Mouse (Mus musculus) heart, adult 8-10 months (tissue): ENCODE results near the gene Hspa12a. TPM values are rescaled to one million over a fixed set of nuclear protein-coding genes. Genes with fewer than 3 reads are reported as not detected.

Experiments
- DNase-seq: peaks from one replicate; pipeline ENCODE4 v3.0.0; 2022; ENCODE audit warnings: low spot score
- total RNA-seq, 4 experiments: library from RNA; stranded (reverse); gene quantifications; 2 replicates each; pipeline ENCODE4 v1.2.4; 2022

The Hspa12a gene
- total RNA-seq, 4 experiments from 2014 or later = 14.7 to 21.9 (median 17.6) TPM

DNA sequence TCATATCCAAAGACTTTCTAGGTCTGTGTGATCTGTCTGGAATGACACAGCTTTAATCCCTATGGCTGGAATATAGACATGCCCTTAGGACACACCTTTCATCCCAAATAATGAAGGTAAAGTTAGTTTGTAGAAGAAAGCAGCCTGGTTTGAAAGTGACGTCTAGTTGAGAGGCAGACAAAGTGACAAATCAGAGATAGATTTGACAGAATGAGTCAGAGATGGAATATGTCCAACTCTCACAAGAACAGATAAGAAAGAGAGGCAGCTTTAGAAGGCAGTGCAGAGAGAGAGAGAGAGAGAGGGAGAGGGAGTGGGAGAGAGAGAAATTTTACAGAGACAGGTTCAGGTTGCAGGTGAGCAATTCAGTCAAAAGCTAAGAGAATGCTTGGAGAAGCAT lies 119.1 kb downstream of the Hspa12a start:
- no peak for DNase-seq

DNA sequence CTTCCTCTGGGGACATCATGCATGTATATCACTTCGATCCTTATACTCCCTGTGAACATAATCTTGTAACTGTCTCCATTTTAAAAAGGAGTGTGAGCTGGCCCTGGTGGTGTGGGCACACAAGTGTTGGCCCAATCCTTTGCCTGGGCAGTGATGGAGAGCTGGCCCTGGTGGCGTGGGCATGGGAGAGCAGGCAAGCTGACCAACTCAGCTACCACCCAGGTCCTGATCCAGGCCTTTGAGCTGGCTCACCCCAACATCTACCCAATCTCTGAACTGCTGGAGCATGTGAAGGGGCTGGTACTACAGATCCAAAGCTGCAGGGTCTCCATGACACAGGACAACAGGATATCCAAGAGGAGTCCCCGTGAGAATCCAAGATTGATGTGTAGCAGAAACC lies 120.2 kb downstream of the Hspa12a start:
- no peak for DNase-seq

DNA sequence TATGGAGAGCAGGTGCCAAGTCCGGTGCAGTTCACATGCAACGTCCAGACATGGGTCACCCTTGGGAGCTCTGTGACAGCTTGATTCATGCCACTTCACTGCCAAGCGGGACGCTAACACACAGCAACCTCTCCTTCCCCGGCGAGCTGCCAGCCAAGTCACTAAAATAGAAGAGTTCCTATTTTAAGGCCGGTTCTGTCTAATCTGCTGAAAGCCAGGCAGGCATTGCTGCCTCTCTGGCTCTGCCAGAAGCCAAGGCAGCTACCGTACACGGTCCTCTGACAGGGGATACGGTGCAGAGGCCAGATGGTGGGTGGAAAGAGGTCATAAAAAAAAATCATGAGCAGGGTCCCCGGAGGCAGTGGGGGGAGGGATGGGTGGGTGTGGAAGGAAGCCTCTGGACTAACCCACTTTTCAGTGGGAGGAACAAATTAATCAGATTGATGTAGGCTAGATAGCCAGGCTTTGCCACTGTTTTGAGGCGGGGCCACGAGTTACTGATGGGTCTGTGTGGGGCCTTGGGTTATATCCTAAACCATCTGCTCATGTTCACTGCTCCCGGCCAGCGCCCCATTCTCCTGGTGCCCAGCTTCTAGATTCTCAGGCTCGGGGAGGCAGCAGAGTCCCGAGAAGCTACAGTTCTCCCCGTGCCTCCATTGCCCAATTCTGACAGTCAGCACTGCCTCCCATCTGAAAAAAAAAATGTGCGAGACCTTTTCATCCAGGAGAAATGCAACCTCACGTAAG lies 120.8 kb downstream of the Hspa12a start:
- DNase-seq = peak; percentile 84

DNA sequence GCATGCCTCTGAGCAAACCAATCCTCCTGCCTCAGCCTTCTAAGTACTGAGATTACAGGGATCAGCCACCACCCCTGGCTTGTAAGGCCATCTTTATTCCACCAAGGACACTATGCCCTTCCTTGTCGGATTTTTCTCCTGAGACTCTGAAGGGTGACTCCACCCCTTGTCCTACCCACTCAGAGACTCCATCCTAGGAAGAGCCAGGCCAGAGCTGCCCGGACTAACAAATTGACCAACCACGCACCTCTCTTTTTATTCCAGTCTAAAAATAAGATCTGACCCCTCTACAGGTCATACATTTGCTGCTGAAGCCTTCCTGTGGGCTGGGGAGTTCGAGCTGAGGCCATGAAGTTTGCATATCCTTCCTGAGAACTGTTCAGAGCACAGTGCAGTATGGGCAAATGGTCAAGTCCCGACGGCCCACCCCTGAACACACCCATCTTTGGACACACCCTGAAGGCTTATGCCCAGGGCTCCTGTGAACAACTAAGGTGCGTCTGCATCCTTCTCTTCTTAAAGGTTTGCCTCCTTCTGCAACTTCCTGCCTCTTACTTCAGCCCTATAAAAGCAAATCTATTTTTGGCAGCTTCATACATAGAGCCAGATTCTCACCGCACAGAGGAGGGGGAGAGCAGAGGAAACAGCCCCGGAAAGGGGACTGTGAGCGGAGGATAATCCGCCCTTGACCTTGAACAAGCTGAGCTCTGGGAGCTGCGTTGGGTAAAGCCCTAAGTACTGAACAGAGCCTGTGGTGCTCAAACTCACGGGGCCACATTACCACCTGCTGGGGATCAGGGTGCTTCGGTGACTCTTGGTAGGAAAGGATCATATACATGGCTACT lies 124.7 kb downstream of the Hspa12a start:
- DNase-seq = no peak

DNA sequence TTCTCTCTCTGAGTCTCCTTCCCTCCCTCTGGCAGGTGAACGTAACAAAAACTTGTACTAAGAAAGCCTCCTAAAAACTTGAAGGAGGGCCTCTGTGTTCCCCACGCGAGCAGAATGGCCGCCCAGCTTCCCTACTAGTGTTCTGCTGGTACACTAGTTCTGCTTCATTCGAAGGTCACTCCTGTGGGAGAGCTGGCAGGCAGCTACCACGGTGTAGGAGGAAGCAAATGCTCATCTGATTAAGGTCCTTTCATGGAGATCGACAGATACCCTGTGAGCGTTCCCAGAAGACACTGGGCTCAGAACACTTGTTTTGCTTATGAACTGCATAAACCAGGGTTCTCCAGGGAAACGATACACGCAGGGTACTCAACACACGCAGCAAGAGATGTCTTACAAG lies 126.1 kb downstream of the Hspa12a start:
- DNase-seq = no peak

DNA sequence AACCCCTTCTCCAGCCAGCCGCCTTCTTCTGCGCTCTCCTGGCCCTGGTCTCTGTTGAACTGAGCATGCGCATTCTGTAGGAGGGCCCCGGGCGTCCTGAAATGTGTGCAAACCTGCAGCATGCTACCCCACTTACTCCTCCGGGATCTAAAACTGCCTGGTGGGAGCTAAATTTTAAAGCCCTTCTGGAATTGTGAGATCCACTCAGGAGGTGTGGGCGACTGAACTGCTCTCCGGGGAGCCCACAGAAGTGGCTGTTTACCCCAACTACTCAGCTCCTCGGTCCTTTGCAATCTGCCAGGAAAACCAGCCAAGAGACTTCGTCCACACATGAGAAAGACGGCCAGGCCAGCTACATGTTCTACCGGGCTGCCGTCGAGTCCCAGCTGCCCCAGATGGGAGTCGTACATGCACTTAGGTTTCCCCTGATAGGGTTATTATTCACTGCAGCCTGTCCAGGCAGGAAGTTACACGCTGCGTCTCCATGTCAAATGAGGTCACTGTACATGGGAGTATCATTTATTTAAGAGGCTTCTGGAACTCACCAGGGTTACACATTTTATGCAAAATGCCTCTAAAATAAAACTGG lies 126.9 kb downstream of the Hspa12a start:
- peak; percentile 67 for DNase-seq

DNA sequence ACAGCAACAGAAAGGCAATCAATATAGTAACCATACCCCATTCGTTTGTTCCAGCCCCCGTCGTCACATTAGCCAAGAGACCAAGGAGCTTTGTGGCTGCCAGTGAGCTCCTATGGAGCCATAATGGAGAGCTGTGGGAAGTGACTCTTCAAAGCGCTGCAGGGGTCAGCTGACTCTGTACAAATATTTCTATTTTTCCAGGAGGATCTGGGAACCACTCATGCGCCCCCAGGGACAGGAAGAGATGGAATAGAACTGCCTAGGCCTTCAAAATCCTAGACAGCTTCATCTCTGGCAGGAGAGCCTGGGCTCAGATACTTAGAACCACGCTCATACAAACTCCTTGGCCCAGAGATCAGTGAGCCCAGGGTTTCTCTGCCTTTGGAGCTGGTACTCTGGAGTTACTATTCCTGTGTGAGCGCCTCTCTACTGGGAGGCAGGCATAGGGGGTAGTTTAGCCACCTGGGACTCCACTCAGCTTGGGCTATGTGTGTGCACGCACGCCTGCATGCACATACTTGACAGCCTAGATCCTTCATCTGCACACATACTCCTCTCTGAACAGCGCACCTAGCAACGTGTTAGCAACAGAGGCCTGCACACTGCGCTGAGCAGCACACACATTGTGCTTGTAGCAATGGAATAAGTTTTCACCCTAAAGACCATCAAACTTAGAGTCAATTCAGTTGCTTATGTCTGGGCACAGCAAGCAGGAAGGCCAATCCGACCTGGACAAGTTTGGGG lies 128.1 kb downstream of the Hspa12a start:
- DNase-seq = no peak

DNA sequence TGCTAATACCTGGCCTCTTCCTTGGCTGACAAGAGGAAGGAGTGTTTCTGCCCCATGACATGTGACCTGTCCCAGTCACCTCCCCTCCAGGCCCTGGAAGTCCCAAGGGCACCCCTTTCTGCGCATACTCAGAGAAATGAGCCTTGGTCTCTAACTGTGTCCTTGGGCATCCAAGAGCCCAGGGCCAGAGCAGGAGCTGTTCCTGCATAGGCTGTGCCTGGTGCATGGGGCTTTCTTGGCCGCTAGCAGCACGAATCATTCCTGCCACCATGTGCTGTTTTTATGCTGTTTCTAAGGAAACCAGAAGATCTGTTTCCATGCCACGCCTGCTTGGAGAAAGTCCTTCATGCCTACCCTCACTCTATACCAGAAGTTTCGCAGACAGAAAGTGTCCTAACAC lies 132.9 kb downstream of the Hspa12a start:
- no peak for DNase-seq

DNA sequence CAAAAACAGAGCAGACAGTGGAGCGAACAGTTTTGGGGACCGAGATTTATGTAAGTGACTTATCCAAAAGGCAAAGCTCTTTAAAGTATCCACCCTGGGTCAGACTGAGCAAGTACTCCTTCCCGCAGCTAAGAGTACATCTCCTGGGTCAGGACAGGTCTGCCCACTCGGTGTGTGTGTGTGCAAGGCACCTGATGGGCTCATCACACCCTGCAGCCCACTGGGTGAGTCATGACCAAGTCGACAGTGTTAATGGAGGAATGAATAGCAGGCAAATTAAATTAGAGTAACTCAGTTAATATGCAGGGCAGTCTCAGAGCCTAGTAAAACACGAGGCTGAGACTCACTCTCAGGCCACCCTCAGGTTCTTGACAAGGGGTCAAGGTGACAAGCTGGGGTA lies 134.6 kb downstream of the Hspa12a start:
- no peak for DNase-seq

DNA sequence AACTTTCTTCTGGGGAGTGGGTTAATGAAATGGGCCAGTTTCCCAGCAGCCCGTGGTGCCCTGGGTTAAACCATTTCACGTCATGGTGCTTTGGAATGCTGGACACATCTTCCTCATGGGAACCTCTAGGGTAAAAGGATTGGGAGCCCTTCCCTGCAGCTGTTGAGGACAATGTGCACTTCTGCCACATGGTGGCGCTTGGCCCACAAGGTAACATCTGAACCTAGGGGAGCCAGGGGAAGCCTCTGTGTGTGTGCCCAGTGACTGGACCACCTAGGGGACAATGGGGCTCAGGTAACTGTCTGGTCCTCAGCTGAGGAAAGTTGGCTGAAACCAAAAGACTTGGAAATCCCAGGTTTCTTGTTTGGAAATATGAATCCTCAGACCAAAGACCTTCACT lies 137.1 kb downstream of the Hspa12a start:
- peak; percentile 64 for DNase-seq

DNA sequence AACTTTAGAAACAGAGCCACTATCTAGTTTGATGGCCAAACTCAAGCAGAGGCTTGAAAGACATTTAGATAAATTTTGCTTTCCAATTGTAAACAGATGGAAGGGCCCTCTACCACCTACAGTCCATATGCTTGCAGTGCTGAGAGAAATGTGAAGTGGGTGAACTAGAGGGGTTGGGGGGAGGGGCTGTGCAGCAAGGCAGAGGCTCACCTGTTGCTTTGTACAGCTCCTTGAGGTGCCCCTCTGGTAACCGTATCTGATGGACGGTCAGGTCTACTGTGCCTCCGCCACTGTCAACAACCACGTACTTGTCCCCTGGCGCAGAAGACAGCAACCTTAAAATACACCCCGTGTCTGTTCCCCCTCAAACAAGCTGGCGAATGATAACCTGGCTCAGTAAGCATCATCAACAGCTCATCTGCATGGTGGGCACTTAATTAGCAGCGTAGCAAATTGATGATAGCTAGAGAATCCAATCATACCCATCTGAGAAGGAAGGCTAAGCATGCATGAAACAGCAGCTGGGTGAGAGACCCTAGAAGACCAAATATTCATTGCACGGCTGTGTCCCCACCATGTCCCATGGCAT lies 138.2 kb downstream of the Hspa12a start:
- no peak for DNase-seq

DNA sequence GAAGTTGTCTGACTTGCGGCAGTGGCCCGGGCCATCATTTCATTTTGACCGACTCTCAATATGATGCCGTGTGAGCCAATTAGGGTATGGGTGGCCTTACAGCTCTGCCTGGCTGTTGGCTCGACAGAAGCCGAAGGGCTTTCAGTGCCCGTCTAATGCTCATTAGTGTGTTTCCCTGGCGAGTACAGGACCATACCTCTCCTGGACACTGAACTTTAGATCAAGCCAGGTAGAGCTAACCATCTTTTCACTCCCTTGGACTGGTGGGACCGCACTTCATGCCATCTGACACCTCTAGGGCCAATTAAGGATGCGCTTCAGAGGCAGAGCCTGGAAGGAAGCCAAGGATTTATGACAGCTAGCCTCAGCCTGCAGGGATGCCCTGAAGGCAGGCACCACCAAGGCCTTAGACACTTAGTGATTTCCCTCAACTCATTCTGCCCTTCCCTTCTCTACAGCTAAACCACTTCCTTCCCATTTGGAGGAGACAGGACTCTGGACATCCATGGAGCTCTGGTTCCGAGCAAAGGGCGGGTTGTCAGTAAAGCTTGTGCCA lies 148.3 kb downstream of the Hspa12a start:
- no peak for DNase-seq

DNA sequence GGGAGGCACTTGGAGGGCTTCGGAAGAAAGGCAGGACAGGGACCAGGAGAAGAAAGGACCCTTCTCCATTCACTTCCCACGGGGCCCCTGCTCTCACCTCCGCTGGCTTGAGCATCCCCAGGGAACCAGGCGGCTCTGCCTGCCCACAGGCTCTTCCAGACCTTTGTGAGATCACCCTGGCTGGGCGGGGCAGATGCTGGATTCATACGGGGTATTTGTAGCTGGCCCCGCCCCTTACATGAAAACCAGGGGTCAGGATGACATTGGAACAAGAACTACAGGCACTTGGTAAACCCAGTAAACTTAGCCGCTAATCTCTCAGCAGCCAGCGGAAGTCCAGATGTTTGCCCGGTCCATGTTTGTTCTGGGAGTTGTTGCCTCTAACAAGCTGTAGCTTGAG lies 149.2 kb downstream of the Hspa12a start, which contains the start of gene 1700019N19Rik:
Gene 1700019N19Rik, minus strand, starts transcription at position 178 of the 400 bp plus-strand sequence.
- DNase-seq = no peak

DNA sequence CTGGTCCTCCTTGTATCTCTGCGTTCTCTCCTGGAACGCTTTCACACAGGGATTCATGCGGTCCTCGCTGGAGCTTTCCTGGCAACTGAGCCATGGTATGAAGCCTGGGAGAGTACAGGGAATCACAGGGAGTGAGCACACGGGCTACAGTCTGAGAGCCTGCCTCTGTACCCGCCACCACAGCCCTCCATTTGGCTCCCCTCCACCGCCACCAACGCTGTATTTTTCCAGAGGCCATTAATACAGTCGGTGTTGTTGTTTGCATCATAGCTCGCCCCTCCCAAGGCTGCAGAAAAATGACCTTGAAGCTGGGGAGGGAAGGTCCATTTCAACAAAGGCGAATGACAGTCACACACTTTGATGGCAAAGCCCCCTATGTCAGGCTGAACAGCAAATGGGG lies 154.3 kb downstream of the Hspa12a start:
- DNase-seq = no peak

DNA sequence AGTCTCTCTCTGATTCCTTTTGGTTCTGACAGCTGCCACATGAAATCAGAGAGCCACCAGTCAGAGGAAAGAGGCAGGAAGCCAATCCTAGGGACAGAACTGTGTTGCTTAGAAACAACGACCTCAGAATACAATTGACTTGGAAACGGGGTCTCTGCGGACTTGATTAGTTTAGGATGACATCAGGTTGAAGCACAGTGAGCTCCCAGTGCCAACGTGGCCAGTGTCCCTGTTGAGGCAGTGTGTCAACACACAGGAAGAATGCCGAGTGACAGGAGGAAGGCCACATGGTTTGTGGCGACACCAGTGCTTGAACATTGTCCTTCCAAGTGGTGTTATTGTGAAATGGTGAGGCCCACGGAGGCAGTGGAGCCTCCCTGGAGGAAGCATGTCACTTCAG lies 159.5 kb downstream of the Hspa12a start:
- DNase-seq = no peak

DNA sequence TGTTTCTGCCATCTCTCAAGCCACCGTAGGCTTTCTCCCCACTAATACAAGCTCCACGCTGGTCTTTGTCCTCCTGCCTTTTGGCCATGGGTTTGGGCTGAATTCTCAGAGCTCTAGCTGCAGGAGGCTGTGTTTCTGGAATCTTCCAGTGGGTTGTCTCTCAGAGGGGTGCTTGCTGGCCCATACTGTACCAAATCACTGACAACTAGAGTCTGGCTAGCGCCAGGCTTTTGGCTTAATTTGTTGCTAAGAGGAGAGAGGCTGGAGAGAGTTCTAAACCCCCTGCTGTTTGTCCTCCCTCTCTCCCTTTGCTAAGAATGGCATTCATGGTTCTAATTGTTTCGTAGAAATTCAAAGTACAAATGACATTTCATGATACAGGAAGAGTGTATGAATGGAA lies 161.9 kb downstream of the Hspa12a start:
- no peak for DNase-seq

DNA sequence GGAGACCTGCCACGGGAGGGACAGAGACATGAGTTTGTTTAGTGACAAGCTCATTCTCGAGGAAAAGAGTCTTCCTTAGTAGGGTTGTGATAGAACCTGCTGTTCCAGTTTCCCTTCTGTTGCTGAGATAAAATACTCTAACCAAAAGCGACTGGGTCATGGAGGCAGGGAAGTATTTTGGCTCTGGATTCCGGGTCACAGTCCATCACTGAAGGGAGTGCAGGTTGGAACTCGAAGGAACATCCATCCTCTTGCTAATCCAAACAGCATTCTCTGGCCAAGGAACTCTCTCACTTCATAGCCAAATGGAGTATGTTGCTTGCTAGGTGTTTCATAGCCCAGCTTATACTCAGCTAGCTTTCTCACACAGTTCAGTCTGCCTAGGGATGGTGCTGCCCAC lies 167.0 kb downstream of the Hspa12a start:
- no peak for DNase-seq

DNA sequence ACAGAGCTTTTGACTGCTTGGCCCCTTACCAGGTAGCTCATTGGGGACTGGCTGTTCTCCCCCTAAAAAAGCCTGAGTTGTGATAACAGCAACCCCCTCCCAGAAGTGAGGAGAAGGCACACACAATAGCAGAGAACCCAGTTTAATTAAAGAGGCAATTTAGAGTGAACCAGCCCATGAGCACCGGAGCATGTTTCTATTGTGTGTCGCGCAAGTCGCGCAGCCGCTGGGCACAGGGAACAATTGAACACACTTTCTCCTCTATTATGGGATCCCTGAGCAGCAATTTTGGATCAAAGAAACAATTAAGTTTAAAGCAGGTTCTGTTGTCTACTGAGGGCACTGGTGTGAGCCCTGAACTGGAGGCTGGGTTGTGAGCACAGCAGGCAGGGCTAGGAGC lies 176.1 kb downstream of the Hspa12a start:
- no peak for DNase-seq

DNA sequence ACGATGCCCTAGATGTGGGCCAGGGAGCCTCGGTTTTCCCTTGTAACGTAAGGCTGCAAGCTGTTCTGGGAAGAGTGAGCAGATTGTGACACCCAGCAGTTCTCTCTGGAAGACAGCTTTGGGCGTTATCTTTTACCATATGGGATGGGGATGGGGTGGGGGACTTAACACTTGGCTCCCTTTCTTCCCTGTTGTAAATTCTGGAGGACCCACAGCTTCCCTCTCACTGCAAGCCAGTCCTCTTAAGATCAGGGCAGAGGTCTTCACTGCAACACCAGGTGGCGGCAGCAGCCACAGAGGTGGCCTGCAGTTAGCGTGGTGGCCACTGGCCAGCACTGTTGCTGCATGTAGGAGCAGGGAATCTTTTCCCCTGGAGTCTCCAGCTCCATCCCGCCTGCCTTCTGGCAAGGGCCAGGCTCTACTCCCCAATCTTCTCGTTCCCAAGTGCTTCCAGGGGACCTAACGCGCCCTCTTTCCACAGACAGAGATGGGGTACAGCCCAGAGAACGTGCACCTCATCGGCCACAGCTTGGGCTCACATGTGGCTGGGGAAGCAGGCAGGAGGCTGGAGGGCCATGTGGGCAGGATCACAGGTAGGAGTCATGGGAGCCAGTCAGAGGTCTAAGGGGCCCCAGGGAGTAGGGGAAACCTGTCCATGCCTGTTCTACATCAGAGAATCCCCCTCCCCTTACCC lies 180.5 kb downstream of the Hspa12a start:
- peak; percentile 35 for DNase-seq

DNA sequence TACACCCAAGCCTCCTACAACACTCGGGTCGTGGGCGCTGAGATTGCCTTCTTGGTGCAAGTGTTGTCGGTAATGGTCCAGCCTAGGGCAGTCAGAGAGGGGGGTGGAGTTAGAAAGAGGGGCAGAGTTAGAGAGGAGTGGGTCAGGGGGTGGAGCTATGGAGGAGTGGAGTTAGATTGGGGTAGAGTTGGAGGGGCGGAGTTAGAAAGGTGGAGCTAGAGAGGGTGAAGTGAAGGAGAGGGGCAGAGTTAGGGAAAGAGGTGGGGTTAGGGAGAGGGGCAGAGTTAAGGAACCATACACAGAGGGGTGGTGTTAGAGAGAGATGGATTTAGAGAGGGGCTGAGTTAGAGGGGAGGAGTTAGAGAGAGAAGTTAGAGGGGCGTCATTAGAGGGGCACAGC lies 181.1 kb downstream of the Hspa12a start:
- no peak for DNase-seq

DNA sequence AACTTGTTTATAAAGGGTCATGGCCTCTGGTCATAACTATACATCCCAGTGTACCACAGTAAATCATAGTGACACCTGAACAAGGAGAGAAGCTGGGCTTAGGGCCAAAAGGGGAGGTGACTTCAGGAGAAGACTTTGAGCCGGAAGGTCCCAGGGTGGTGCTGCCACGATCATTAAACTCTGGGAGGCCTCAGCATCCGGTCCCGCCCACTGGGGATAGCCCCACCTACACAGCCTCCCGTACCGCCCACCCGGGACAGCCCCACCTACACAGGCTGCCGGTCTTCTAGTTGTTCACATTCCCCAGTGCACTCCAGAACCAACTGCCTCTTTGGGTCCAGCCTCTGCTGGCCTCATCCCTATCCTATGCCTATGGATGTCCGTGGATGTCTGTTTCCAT lies 184.0 kb downstream of the Hspa12a start, which contains the start of gene Pnliprp2:
Gene Pnliprp2, plus strand, starts transcription at position 297 of the 400 bp plus-strand sequence.
- DNase-seq = no peak
